Mouse (Mus musculus) cerebellum, adult (tissue): ENCODE measurements around the gene Hist1h2br.
"Not testable (repeated sequence)": the region's sequence is repeated elsewhere in the genome, so short reads cannot be mapped to it uniquely, and the experiment has no call there.

Experiments
- ATAC-seq: cut with Nextera tagmentation; 2 replicates; pipeline ENCODE4 v1.9.2; 2017; ENCODE audit warnings: mild to moderate bottlenecking, moderate library complexity, mixed read lengths; ENCODE audit not compliant: insufficient number of reproducible peaks, low FRiP score, low TSS enrichment

Hist1h2br gene

GRCm38 (mm10) chr13:21840508-21840907, 7.0 kb downstream of the Hist1h2br start:
- not testable (repeated sequence) for ATAC-seq

GRCm38 (mm10) chr13:21846356-21846755, 12.8 kb downstream of the Hist1h2br start:
- not testable (repeated sequence) for ATAC-seq

- no peak for ATAC-seq
Observed at GRCm38 (mm10) chr13:21847883-21848282, 14.3 kb downstream of the Hist1h2br start.

- ATAC-seq = not testable (repeated sequence)
Observed at GRCm38 (mm10) chr13:21850696-21851095, 17.2 kb downstream of the Hist1h2br start.

- ATAC-seq = no peak
Observed at GRCm38 (mm10) chr13:21852215-21852945, 18.8 kb downstream of the Hist1h2br start.

GRCm38 (mm10) chr13:21855146-21855545, 21.6 kb downstream of the Hist1h2br start:
- ATAC-seq = peak; percentile 31; the same call in 1 of the 2 replicates

GRCm38 (mm10) chr13:21855698-21856162, 22.2 kb downstream of the Hist1h2br start:
- ATAC-seq = peak; percentile 49; the same call in 1 of the 2 replicates

- no peak for ATAC-seq
Observed at GRCm38 (mm10) chr13:21861608-21862007, 28.1 kb downstream of the Hist1h2br start.

- ATAC-seq = not testable (repeated sequence)
Observed at GRCm38 (mm10) chr13:21865503-21865902, 32.0 kb downstream of the Hist1h2br start.

- ATAC-seq = no peak
Observed at GRCm38 (mm10) chr13:21880735-21881134, 47.2 kb downstream of the Hist1h2br start.

GRCm38 (mm10) chr13:21881878-21882669, 48.5 kb downstream of the Hist1h2br start:
- ATAC-seq = no peak

GRCm38 (mm10) chr13:21882760-21883405, 49.3 kb downstream of the Hist1h2br start:
- no peak for ATAC-seq

- ATAC-seq = no peak
Observed at GRCm38 (mm10) chr13:21883407-21883806, 49.9 kb downstream of the Hist1h2br start.

- ATAC-seq = no peak
Observed at GRCm38 (mm10) chr13:21884586-21884985, 51.0 kb downstream of the Hist1h2br start.
